Mouse (Mus musculus) bone marrow, adult 2 months (tissue): ENCODE data around the gene Bsn. TPM values are rescaled to one million over a fixed set of nuclear protein-coding genes. Genes with fewer than 3 reads are reported as not detected.

Experiments
- H3K27ac ChIP-seq: fragments of 200-500 bp; 2 replicates; pipeline ENCODE4 v1.5.1; 2012; ENCODE audit warnings: low read depth, mild to moderate bottlenecking, control low read depth, inconsistent platforms, low read length; ENCODE audit not compliant: control insufficient read depth, poor library complexity, insufficient read depth
- H3K4me1 ChIP-seq: fragments of 200-500 bp; 2 replicates; pipeline ENCODE4 v1.6.1; 2011; ENCODE audit warnings: low read length; ENCODE audit not compliant: control insufficient read depth, insufficient read depth
- H3K4me3 ChIP-seq: fragments of 200-500 bp; replicated peaks from 2 replicates; pipeline ENCODE3; 2011; ENCODE audit warnings: mild to moderate bottlenecking, low read depth, low read length, control low read depth; ENCODE audit not compliant: control insufficient read depth
- CTCF ChIP-seq: fragments of 200-500 bp; IDR thresholded peaks from 2 replicates; pipeline ENCODE4 v1.5.1; 2011; ENCODE audit warnings: low read length, control low read depth; ENCODE audit not compliant: control insufficient read depth, insufficient read depth
- POLR2A ChIP-seq: fragments of 200-500 bp; IDR thresholded peaks from 2 replicates; pipeline ENCODE4 v1.6.1; 2011; ENCODE audit warnings: low read depth, mild to moderate bottlenecking, control low read depth, low read length, borderline replicate concordance; ENCODE audit not compliant: control insufficient read depth
- WGBS: fragments of 180-500 bp; shearing (Covaris S2); methylation state at CpG from one replicate; pipeline ENCODE4 v1.1.7; 2018; 5-methylcytosine and 5-hydroxymethylcytosine counted together
- polyA plus RNA-seq: library from polyadenylated mRNA; stranded (reverse); fragments of >200 nt; gene quantifications from 2 replicates; pipeline ENCODE4 v1.2.4, GENCODE M21; 2011; ENCODE audit warnings: low replicate concordance; ENCODE audit not compliant: missing spikeins, insufficient read depth, insufficient read length

The Bsn gene
- polyA plus RNA-seq, 1 experiment, result 1.9 TPM

DNA sequence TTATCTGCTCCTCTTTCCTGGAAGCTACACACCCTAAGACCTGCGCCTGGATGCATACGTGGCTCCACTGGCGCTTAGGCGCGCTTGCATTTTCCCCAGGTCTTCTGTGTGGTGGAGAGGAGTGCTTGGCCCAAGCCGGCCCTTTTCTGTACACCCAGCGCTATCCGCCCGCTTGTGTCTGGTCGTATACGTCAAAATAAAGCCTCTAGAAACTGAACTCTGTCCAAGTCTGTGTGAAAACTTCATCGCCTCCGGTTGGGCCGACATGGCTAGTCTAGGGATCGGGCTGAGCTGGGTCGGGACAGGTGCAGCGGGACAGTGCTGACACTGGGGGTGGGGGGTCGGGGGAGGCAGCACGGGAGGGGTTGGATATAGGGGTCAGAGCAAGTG, 141.6 kb downstream of the Bsn start:
- Histone ChIP-seq H3K4me3 (peak overlapping the region; percentile 60), H3K27ac (peak overlapping the region; percentile 28), H3K4me1 (peaks cover 5% of the 10 kb centered on the region)
- TF ChIP-seq POLR2A (no peak), CTCF (no peak)
- WGBS, result 2% methylated on average over 19 of the region's 19 CpGs

DNA sequence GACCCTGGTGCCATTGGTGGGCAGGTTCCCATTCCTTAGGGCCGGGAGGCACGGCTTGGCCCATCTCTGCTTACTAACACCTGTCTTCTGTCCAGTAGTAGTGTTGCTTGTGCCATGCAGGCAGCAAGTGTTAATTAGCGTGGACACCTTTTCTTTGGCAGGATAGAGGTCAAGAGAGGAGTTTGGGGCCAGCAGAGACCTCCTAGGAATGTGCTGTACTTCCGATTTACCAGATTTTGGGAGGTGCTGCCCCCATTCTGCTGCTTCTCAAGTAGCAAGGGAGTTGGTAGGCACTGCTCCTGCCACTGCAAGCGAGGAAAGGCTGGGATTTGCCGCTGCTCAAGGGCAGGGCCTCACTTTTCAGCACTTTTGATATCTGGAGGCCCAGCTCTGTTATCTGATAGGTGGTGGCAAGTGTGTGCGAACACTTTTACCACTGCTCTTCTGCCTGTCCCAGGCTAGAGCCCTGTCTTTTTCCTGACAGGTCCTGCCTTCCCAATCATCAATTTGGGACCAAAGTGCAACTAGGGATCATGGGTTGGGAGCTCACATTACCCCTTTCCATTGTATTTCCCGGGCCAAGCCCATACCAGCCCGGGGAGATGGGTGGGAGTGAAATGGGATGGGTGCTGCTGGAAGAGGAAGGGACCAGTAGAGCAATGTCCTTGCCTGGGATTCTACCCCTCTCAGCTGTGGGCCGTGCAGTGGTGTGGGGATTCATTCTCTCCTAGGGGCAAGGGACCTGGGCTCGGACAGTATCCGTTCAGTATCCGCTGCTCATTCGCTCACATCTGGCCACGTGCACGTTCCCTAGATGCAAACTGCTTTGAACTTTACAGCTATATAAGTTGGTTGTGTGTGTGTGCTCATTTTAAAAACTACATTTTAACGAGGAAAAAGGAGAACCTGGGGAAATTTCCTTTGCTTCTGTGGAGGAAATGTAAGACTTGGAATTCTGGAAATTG, 142.3 kb downstream of the Bsn start:
- H3K4me3 ChIP-seq, result peak overlapping the region; percentile 60
- H3K4me1 ChIP-seq, result peaks cover 2% of the 10 kb centered on the region; the same call in 1 of the 2 replicates
- H3K27ac ChIP-seq, result peak overlapping the region; percentile 28
- 54% methylated on average over 17 of the region's 17 CpGs for WGBS
- no peak for TF ChIP-seq CTCF

DNA sequence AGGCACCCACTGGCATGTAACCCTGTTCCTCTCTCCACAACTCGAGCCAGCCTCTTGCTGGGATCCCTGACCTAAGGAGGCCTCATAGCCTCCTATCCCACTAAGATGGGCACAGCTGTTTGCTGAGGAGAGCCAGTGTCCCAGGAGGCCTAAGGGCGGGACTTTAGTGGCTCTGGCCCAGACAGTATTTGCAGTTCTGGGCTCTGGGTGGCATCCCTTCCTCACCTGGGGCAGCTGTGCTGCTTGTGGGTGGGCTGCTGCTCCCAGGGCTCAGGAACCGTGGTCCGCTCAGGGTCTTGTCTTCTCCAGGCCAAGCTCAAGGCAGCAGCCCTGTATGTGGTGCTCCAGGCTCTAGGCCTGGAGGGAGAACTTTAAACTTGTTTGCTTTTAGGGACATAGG, 143.6 kb downstream of the Bsn start:
- Histone ChIP-seq H3K4me1 (peaks cover 2% of the 10 kb centered on the region), H3K27ac (no peak overlapping the region), H3K4me3 (no peak overlapping the region)
- 86% methylated on average over 4 of the region's 4 CpGs for WGBS
- no peak for TF ChIP-seq CTCF
- no peak for TF ChIP-seq POLR2A

Other genes with a start within 250 kb of the Bsn start
- 27.0 and 30.0 TPM in 2 replicates for gene Traip, start 240.2 kb downstream of the Bsn start, polyA plus RNA-seq
- 138 and 310 TPM in 2 replicates for gene Uba7, start 214.9 kb downstream of the Bsn start, polyA plus RNA-seq
- gene Gm20661, start 207.3 kb downstream of the Bsn start, polyA plus RNA-seq, result 4.7 TPM in 1 of 2 replicates, not detected in the other
- gene Inka1, start 204.5 kb downstream of the Bsn start, polyA plus RNA-seq, result 27.9 and 32.3 TPM in 2 replicates
- 10.6 and 23.4 TPM in 2 replicates for gene Cdhr4, start 197.9 kb downstream of the Bsn start, polyA plus RNA-seq
- gene Gm20662, start 194.0 kb downstream of the Bsn start, polyA plus RNA-seq, result not detected in 2 replicates
- 54.3 and 99.5 TPM in 2 replicates for gene Ip6k1, start 187.9 kb downstream of the Bsn start, polyA plus RNA-seq
- gene Gmppb, start 141.1 kb downstream of the Bsn start, polyA plus RNA-seq, result 9.9 and 17.9 TPM in 2 replicates
- gene Amigo3, start 137.2 kb downstream of the Bsn start, polyA plus RNA-seq, result 1.0 and 1.6 TPM in 2 replicates
- 2.0 and 10.1 TPM in 2 replicates for gene Mst1, start 109.9 kb downstream of the Bsn start, polyA plus RNA-seq
- 296 and 393 TPM in 2 replicates for gene Rnf123, start 107.0 kb downstream of the Bsn start, polyA plus RNA-seq
- gene Apeh, start 95.8 kb downstream of the Bsn start, polyA plus RNA-seq, result 159 and 206 TPM in 2 replicates
- gene Dag1, start 73.6 kb upstream of the Bsn start, polyA plus RNA-seq, result 2.6 and 2.7 TPM in 2 replicates
- 2.3 TPM in 2 replicates for gene Nicn1, start 100.0 kb upstream of the Bsn start, polyA plus RNA-seq
- 1.7 and 15.2 TPM in 2 replicates for gene Amt, start 106.5 kb upstream of the Bsn start, polyA plus RNA-seq
- gene Rhoa, start 115.7 kb upstream of the Bsn start, polyA plus RNA-seq, result 138 and 223 TPM in 2 replicates
- 5.6 and 13.2 TPM in 2 replicates for gene Tcta, start 115.8 kb upstream of the Bsn start, polyA plus RNA-seq
- 1,398 and 2,156 TPM in 2 replicates for gene Gpx1, start 148.5 kb upstream of the Bsn start, polyA plus RNA-seq
- 102 and 256 TPM in 2 replicates for gene Usp4, start 157.5 kb upstream of the Bsn start, polyA plus RNA-seq
- gene 1700102P08Rik, start 202.4 kb upstream of the Bsn start, polyA plus RNA-seq, result 3.9 TPM in 1 of 2 replicates, not detected in the other
- gene Ccdc36, start 238.1 kb upstream of the Bsn start, polyA plus RNA-seq, result 0.34 and 0.87 TPM in 2 replicates
- gene BC048562, start 246.1 kb upstream of the Bsn start, polyA plus RNA-seq, result not detected in 2 replicates